Mouse (Mus musculus) neural tube, embryonic 11.5 days (tissue): Measurements from ENCODE around the gene Drd4. TPM values are rescaled to one million over a fixed set of nuclear protein-coding genes. Genes with fewer than 3 reads are reported as not detected.

Experiments
- ATAC-seq: fragments of 200-750 bp; cut with Nextera tagmentation; 2 replicates; pipeline ENCODE4 v1.8.0; 2017; ENCODE audit warnings: moderate number of reproducible peaks, mild to moderate bottlenecking, moderate TSS enrichment, moderate library complexity; ENCODE audit not compliant: insufficient read depth, low FRiP score, low TSS enrichment
- DNase-seq: peaks from one replicate; pipeline ENCODE4 v3.0.0-alpha.2; 2015; ENCODE audit warnings: low spot score
- H3K27ac ChIP-seq: fragments of 300-500 bp; sonication (generic); 2 replicates; pipeline ENCODE4 v1.5.1; 2014; ENCODE audit warnings: low read depth, mild to moderate bottlenecking, low read length
- H3K27me3 ChIP-seq: fragments of 300-500 bp; sonication (generic); 2 replicates; pipeline ENCODE4 v1.6.1; 2014; ENCODE audit warnings: mild to moderate bottlenecking, low read length, mixed read lengths; ENCODE audit not compliant: control insufficient read depth, insufficient read depth
- H3K36me3 ChIP-seq: fragments of 300-500 bp; sonication (generic); 2 replicates; pipeline ENCODE4 v1.6.1; 2014; ENCODE audit warnings: mild to moderate bottlenecking, low read length, moderate library complexity, mixed read lengths; ENCODE audit not compliant: control insufficient read depth, insufficient read depth
- H3K4me1 ChIP-seq: fragments of 300-500 bp; sonication (generic); 2 replicates; pipeline ENCODE4 v1.6.1; 2014; ENCODE audit warnings: low read length, mixed read lengths; ENCODE audit not compliant: control insufficient read depth, insufficient read depth
- H3K4me2 ChIP-seq: fragments of 300-500 bp; sonication (generic); 2 replicates; pipeline ENCODE4 v1.6.1; 2014; ENCODE audit warnings: low read depth, mild to moderate bottlenecking, moderate library complexity
- H3K4me3 ChIP-seq: fragments of 300-500 bp; sonication (generic); 2 replicates; pipeline ENCODE4 v1.5.1; 2014; ENCODE audit warnings: low read depth, low read length
- H3K9ac ChIP-seq: fragments of 300-500 bp; sonication (generic); 2 replicates; pipeline ENCODE4 v1.6.1; 2014; ENCODE audit warnings: mild to moderate bottlenecking, low read length
- H3K9me3 ChIP-seq: fragments of 300-500 bp; sonication (generic); 2 replicates; pipeline ENCODE4 v1.6.1; 2016; ENCODE audit warnings: low read length; ENCODE audit not compliant: control insufficient read depth
- WGBS: fragments of 180-500 bp; shearing (Covaris S2); extraction: QIAGEN DNeasy Blood & Tissue Kit; methylation state at CpG from one replicate; pipeline ENCODE4 v1.1.7; 2014; 5-methylcytosine and 5-hydroxymethylcytosine counted together
- polyA plus RNA-seq: library from polyadenylated mRNA; unstranded; fragments of >200 nt; fragmentation: Nextera tagmentation; extraction: Ambion mirVana; gene quantifications from 2 replicates; pipeline ENCODE4 v1.2.1, GENCODE M21; 2014

The Drd4 gene
- polyA plus RNA-seq, 1 experiment from 2014 or later, result 0.61 TPM

GRCm38 (mm10) chr7:141299175-141299574 is 7.4 kb downstream of the Drd4 start:
- H3K36me3 ChIP-seq, result peaks cover 11% of the 10 kb centered on the region

GRCm38 (mm10) chr7:141301386-141301785 is 9.6 kb downstream of the Drd4 start:
- no peaks in the 10 kb centered on the region for H3K9me3 ChIP-seq
- no peaks in the 10 kb centered on the region for H3K27me3 ChIP-seq
- H3K4me2 ChIP-seq, result no peak overlapping the region
- H3K9ac ChIP-seq, result no peak overlapping the region
- DNase-seq (no peak), ATAC-seq (no peak)
- H3K27ac ChIP-seq, result no peak overlapping the region
- peaks cover 14% of the 10 kb centered on the region for H3K36me3 ChIP-seq
- H3K4me3 ChIP-seq, result no peak overlapping the region
- H3K4me1 ChIP-seq, result no peaks in the 10 kb centered on the region
- 94% methylated on average over 9 of the region's 9 CpGs for WGBS

More at GRCm38 (mm10) chr7:141299175-141299574, 7.4 kb downstream of the Drd4 start:
- Histone ChIP-seq H3K27me3 (peaks cover 17% of the 10 kb centered on the region), H3K9ac (no peak overlapping the region), H3K4me2 (no peak overlapping the region), H3K4me3 (no peak overlapping the region), H3K4me1 (peaks cover 3% of the 10 kb centered on the region; the same call in 1 of the 2 replicates), H3K9me3 (no peaks in the 10 kb centered on the region), H3K27ac (no peak overlapping the region)
- ATAC-seq (no peak), DNase-seq (no peak)
- WGBS, result 96% methylated on average over 8 of the region's 8 CpGs

GRCm38 (mm10) chr7:141302702-141303268 is 11.0 kb downstream of the Drd4 start:
- Histone ChIP-seq H3K27me3 (no peaks in the 10 kb centered on the region), H3K4me1 (no peaks in the 10 kb centered on the region), H3K4me3 (no peak overlapping the region), H3K27ac (no peak overlapping the region), H3K9ac (no peak overlapping the region), H3K9me3 (no peaks in the 10 kb centered on the region), H3K36me3 (peaks cover 18% of the 10 kb centered on the region), H3K4me2 (no peak overlapping the region)
- ATAC-seq (no peak), DNase-seq (no peak)
- WGBS, result 76% methylated on average over 1 of the region's 1 CpGs

GRCm38 (mm10) chr7:141304537-141304936 is 12.7 kb downstream of the Drd4 start:
- Histone ChIP-seq H3K27ac (no peak overlapping the region), H3K27me3 (no peaks in the 10 kb centered on the region), H3K9me3 (no peaks in the 10 kb centered on the region), H3K4me3 (no peak overlapping the region), H3K4me2 (no peak overlapping the region), H3K36me3 (peaks cover 19% of the 10 kb centered on the region), H3K9ac (no peak overlapping the region), H3K4me1 (no peaks in the 10 kb centered on the region)
- ATAC-seq, result no peak
- DNase-seq, result no peak
- WGBS, result 93% methylated on average over 4 of the region's 4 CpGs

- Histone ChIP-seq H3K9ac (no peak overlapping the region), H3K27ac (no peak overlapping the region), H3K4me1 (no peaks in the 10 kb centered on the region), H3K9me3 (no peaks in the 10 kb centered on the region), H3K4me2 (no peak overlapping the region), H3K36me3 (peaks cover 22% of the 10 kb centered on the region), H3K4me3 (no peak overlapping the region), H3K27me3 (no peaks in the 10 kb centered on the region)
- 94% methylated on average over 2 of the region's 2 CpGs for WGBS
- DNase-seq (no peak), ATAC-seq (no peak)
Measured at GRCm38 (mm10) chr7:141314416-141314815, 22.6 kb downstream of the Drd4 start.

- 94% methylated on average over 8 of the region's 8 CpGs for WGBS
- Histone ChIP-seq H3K27ac (no peak overlapping the region), H3K4me1 (no peaks in the 10 kb centered on the region), H3K4me3 (no peak overlapping the region), H3K36me3 (peaks cover 20% of the 10 kb centered on the region), H3K9ac (no peak overlapping the region), H3K27me3 (no peaks in the 10 kb centered on the region), H3K4me2 (no peak overlapping the region), H3K9me3 (no peaks in the 10 kb centered on the region)
- DNase-seq (no peak), ATAC-seq (no peak)
Measured at GRCm38 (mm10) chr7:141315076-141315475, 23.3 kb downstream of the Drd4 start.

- DNase-seq, result peak; percentile 26
Measured at GRCm38 (mm10) chr7:141315974-141316373, 24.2 kb downstream of the Drd4 start.

GRCm38 (mm10) chr7:141317619-141318132 is 25.9 kb downstream of the Drd4 start:
- peaks cover 21% of the 10 kb centered on the region for H3K36me3 ChIP-seq

More at GRCm38 (mm10) chr7:141315974-141316373, 24.2 kb downstream of the Drd4 start:
- Histone ChIP-seq H3K4me2 (no peak overlapping the region), H3K27me3 (no peaks in the 10 kb centered on the region), H3K36me3 (peaks cover 21% of the 10 kb centered on the region), H3K9ac (no peak overlapping the region), H3K27ac (no peak overlapping the region), H3K4me3 (no peak overlapping the region), H3K9me3 (no peaks in the 10 kb centered on the region), H3K4me1 (no peaks in the 10 kb centered on the region)
- WGBS, result 77% methylated on average over 5 of the region's 5 CpGs
- ATAC-seq, result no peak

GRCm38 (mm10) chr7:141319446-141319845 is 27.6 kb downstream of the Drd4 start:
- ATAC-seq (no peak), DNase-seq (no peak)
- H3K4me1 ChIP-seq, result no peaks in the 10 kb centered on the region
- H3K36me3 ChIP-seq, result peaks cover 15% of the 10 kb centered on the region
- no peak overlapping the region for H3K4me2 ChIP-seq
- no peaks in the 10 kb centered on the region for H3K27me3 ChIP-seq
- 77% methylated on average over 2 of the region's 2 CpGs for WGBS
- H3K9ac ChIP-seq, result no peak overlapping the region
- no peaks in the 10 kb centered on the region for H3K9me3 ChIP-seq
- H3K4me3 ChIP-seq, result no peak overlapping the region
- no peak overlapping the region for H3K27ac ChIP-seq

More at GRCm38 (mm10) chr7:141317619-141318132, 25.9 kb downstream of the Drd4 start:
- Histone ChIP-seq H3K9me3 (no peaks in the 10 kb centered on the region), H3K27me3 (no peaks in the 10 kb centered on the region), H3K27ac (no peak overlapping the region), H3K4me1 (no peaks in the 10 kb centered on the region), H3K4me2 (no peak overlapping the region), H3K9ac (no peak overlapping the region), H3K4me3 (no peak overlapping the region)
- DNase-seq (no peak), ATAC-seq (no peak)
- 88% methylated on average over 1 of the region's 1 CpGs for WGBS
